Mouse (Mus musculus) embryonic facial prominence, embryonic 10.5 days (tissue): ENCODE measurements around the gene Ralgapa1. TPM values are rescaled to one million over a fixed set of nuclear protein-coding genes. Genes with fewer than 3 reads are reported as not detected.

Experiments used
- DNase-seq: peaks from one replicate; pipeline ENCODE4 v3.0.0-alpha.2; 2017; ENCODE audit warnings: low spot score
- H3K27ac ChIP-seq: fragments of 300-500 bp; sonication (generic); replicated peaks from 2 replicates; pipeline ENCODE4 v1.5.1; 2016; ENCODE audit warnings: mild to moderate bottlenecking
- H3K27me3 ChIP-seq: fragments of 300-500 bp; sonication (generic); replicated peaks from 2 replicates; pipeline ENCODE4 v1.6.1; 2016; ENCODE audit warnings: low read depth, mild to moderate bottlenecking; ENCODE audit not compliant: poor library complexity, severe bottlenecking
- H3K36me3 ChIP-seq: fragments of 300-500 bp; sonication (generic); replicated peaks from 2 replicates; pipeline ENCODE4 v1.6.1; 2016; ENCODE audit warnings: mild to moderate bottlenecking, moderate library complexity
- H3K4me1 ChIP-seq: fragments of 300-500 bp; sonication (generic); 2 replicates; pipeline ENCODE4 v1.6.1; 2016
- H3K4me3 ChIP-seq: fragments of 300-500 bp; sonication (generic); 2 replicates; pipeline ENCODE4 v1.5.1; 2016; ENCODE audit warnings: mild to moderate bottlenecking, moderate library complexity
- H3K9me3 ChIP-seq: fragments of 300-500 bp; sonication (generic); 2 replicates; pipeline ENCODE4 v1.6.1; 2016; ENCODE audit warnings: mild to moderate bottlenecking
- WGBS: fragments of 180-500 bp; shearing (Covaris S2); methylation state at CpG from one replicate; pipeline ENCODE4 v1.1.7; 2016; 5-methylcytosine and 5-hydroxymethylcytosine counted together
- polyA plus RNA-seq: library from polyadenylated mRNA; unstranded; fragments of >200 nt; fragmentation: Nextera tagmentation; extraction: Ambion mirVana; gene quantifications from 2 replicates; pipeline ENCODE4 v1.2.1, GENCODE M21; 2016

Ralgapa1 gene
- 9.7 and 11.0 TPM in 2 replicates for polyA plus RNA-seq

- under 1% methylated on average over 78 of the region's 78 CpGs for WGBS
- H3K27me3 ChIP-seq, result no peaks in the 10 kb centered on the region
These were observed at the start of gene Ralgapa1 for GRCm38 (mm10) chr12:55820661-55821314. TSS of gene Ralgapa1 (minus strand) at chr12:55821167.

GRCm38 (mm10) chr12:55869622-55870322 lies 48.8 kb upstream of the Ralgapa1 start:
- 93% methylated on average over 5 of the region's 5 CpGs for WGBS
- H3K4me3 ChIP-seq, result no peak overlapping the region
- H3K27me3 ChIP-seq, result no peaks in the 10 kb centered on the region
- no peak for DNase-seq
- H3K9me3 ChIP-seq, result peaks cover 6% of the 10 kb centered on the region; the same call in 1 of the 2 replicates
- H3K27ac ChIP-seq, result no peak overlapping the region
- peaks cover 70% of the 10 kb centered on the region for H3K36me3 ChIP-seq
- no peaks in the 10 kb centered on the region for H3K4me1 ChIP-seq

More at GRCm38 (mm10) chr12:55820661-55821314, at the start of gene Ralgapa1:
- H3K36me3 ChIP-seq, result no peaks in the 10 kb centered on the region
- H3K27ac ChIP-seq, result peak within 1 kb of the TSS; percentile 93
- no peaks in the 10 kb centered on the region for H3K9me3 ChIP-seq
- H3K4me1 ChIP-seq, result peaks cover 5% of the 10 kb centered on the region
- peak; percentile 94 for DNase-seq
- peak within 1 kb of the TSS; percentile 90 for H3K4me3 ChIP-seq

GRCm38 (mm10) chr12:55867738-55868137 lies 46.8 kb upstream of the Ralgapa1 start:
- Histone ChIP-seq H3K36me3 (peaks cover 88% of the 10 kb centered on the region), H3K9me3 (peaks cover 6% of the 10 kb centered on the region; the same call in 1 of the 2 replicates), H3K4me1 (no peaks in the 10 kb centered on the region), H3K27me3 (no peaks in the 10 kb centered on the region), H3K27ac (no peak overlapping the region), H3K4me3 (no peak overlapping the region)
- DNase-seq, result no peak
- WGBS, result 95% methylated on average over 4 of the region's 4 CpGs

GRCm38 (mm10) chr12:55860631-55861030 lies 39.7 kb upstream of the Ralgapa1 start:
- no peak for DNase-seq
- Histone ChIP-seq H3K27ac (no peak overlapping the region), H3K27me3 (no peaks in the 10 kb centered on the region), H3K4me1 (no peaks in the 10 kb centered on the region), H3K4me3 (no peak overlapping the region), H3K36me3 (peaks cover 90% of the 10 kb centered on the region), H3K9me3 (peaks cover 16% of the 10 kb centered on the region)
- WGBS, result 89% methylated on average over 7 of the region's 7 CpGs

- Histone ChIP-seq H3K4me3 (no peak overlapping the region), H3K4me1 (no peaks in the 10 kb centered on the region), H3K9me3 (peaks cover 16% of the 10 kb centered on the region), H3K27me3 (no peaks in the 10 kb centered on the region), H3K36me3 (peaks cover 90% of the 10 kb centered on the region), H3K27ac (no peak overlapping the region)
- WGBS, result 93% methylated on average over 17 of the region's 17 CpGs
- DNase-seq, result no peak
These were observed 38.7 kb upstream of the Ralgapa1 start for GRCm38 (mm10) chr12:55859409-55860349.

- Histone ChIP-seq H3K27me3 (no peaks in the 10 kb centered on the region), H3K4me1 (no peaks in the 10 kb centered on the region), H3K9me3 (peaks cover under 1% of the 10 kb centered on the region; the same call in 1 of the 2 replicates), H3K4me3 (no peak overlapping the region), H3K36me3 (peaks cover 84% of the 10 kb centered on the region), H3K27ac (no peak overlapping the region)
- DNase-seq, result no peak
These were observed 29.7 kb upstream of the Ralgapa1 start for GRCm38 (mm10) chr12:55850650-55851049.

- Histone ChIP-seq H3K27me3 (no peaks in the 10 kb centered on the region), H3K9me3 (no peaks in the 10 kb centered on the region; the same call in 1 of the 2 replicates), H3K36me3 (peaks cover 75% of the 10 kb centered on the region), H3K27ac (no peak overlapping the region), H3K4me3 (no peak overlapping the region), H3K4me1 (no peaks in the 10 kb centered on the region)
- 95% methylated on average over 4 of the region's 4 CpGs for WGBS
- no peak for DNase-seq
These were observed 26.9 kb upstream of the Ralgapa1 start for GRCm38 (mm10) chr12:55847851-55848250.

GRCm38 (mm10) chr12:55846741-55847140 lies 25.8 kb upstream of the Ralgapa1 start:
- Histone ChIP-seq H3K27ac (no peak overlapping the region), H3K4me3 (no peak overlapping the region), H3K4me1 (no peaks in the 10 kb centered on the region), H3K27me3 (no peaks in the 10 kb centered on the region), H3K36me3 (peaks cover 75% of the 10 kb centered on the region), H3K9me3 (no peaks in the 10 kb centered on the region; the same call in 1 of the 2 replicates)
- DNase-seq, result peak; percentile 43
- 66% methylated on average over 1 of the region's 1 CpGs for WGBS

- WGBS, result 88% methylated on average over 3 of the region's 3 CpGs
- H3K36me3 ChIP-seq, result peaks cover 26% of the 10 kb centered on the region
- peaks cover 12% of the 10 kb centered on the region for H3K4me1 ChIP-seq
- no peaks in the 10 kb centered on the region for H3K27me3 ChIP-seq
- H3K4me3 ChIP-seq, result peak overlapping the region; percentile 86; the same call in 1 of the 2 replicates
- DNase-seq, result no peak
- no peak overlapping the region for H3K27ac ChIP-seq
- H3K9me3 ChIP-seq, result no peaks in the 10 kb centered on the region
These were observed 16.5 kb upstream of the Ralgapa1 start for GRCm38 (mm10) chr12:55837495-55837894.

- no peaks in the 10 kb centered on the region for H3K9me3 ChIP-seq
- WGBS, result under 1% methylated on average over 77 of the region's 77 CpGs
- H3K4me3 ChIP-seq, result peak within 1 kb of the TSS; percentile 86
- peaks cover 12% of the 10 kb centered on the region for H3K4me1 ChIP-seq
- H3K27ac ChIP-seq, result peak within 1 kb of the TSS; percentile 92
- no peaks in the 10 kb centered on the region for H3K27me3 ChIP-seq
- DNase-seq, result peak; percentile 98
- peaks cover 15% of the 10 kb centered on the region for H3K36me3 ChIP-seq
These were observed 15.4 kb upstream of the Ralgapa1 start, which contains the start of gene Brms1l for GRCm38 (mm10) chr12:55836199-55836951. TSS of gene Brms1l (plus strand) at chr12:55836324.

- Histone ChIP-seq H3K4me3 (peak overlapping the region; percentile 86), H3K36me3 (peaks cover 13% of the 10 kb centered on the region), H3K27me3 (no peaks in the 10 kb centered on the region), H3K9me3 (no peaks in the 10 kb centered on the region), H3K4me1 (peaks cover 12% of the 10 kb centered on the region), H3K27ac (peak overlapping the region; percentile 92)
- under 1% methylated on average over 6 of the region's 6 CpGs for WGBS
- DNase-seq, result no peak
These were observed 14.9 kb upstream of the Ralgapa1 start for GRCm38 (mm10) chr12:55835857-55836198.
